Mouse (Mus musculus) MEL (cell line): ENCODE data around the gene Hist1h2ae. TPM values are rescaled to one million over a fixed set of nuclear protein-coding genes. Genes with fewer than 3 reads are reported as not detected.
"Not testable (repeated sequence)": the region's sequence is repeated elsewhere in the genome, so short reads cannot be mapped to it uniquely, and the experiment has no call there.

Experiments used
- DNase-seq: peaks from one replicate; pipeline ENCODE4 v3.0.0; 2011; ENCODE audit warnings: low read depth, low spot score
- H3K27ac ChIP-seq: 2 replicates; pipeline ENCODE4 v1.5.1; 2012; ENCODE audit warnings: low read depth, mild to moderate bottlenecking, control low read depth, low read length, moderate library complexity; ENCODE audit not compliant: control insufficient read depth
- H3K27me3 ChIP-seq, 2 experiments: fragments of 150-350 bp in 1 of 2; sonication (generic) in 1 of 2; 2 replicates each; pipeline ENCODE4 v1.6.1; 2012; ENCODE audit warnings: low read length in 2 of 2, mild to moderate bottlenecking in 2 of 2, improper control_type of control experiment in 1 of 2, moderate library complexity in 1 of 2; ENCODE audit not compliant: insufficient read depth in 2 of 2, control insufficient read depth in 1 of 2
- H3K36me3 ChIP-seq, 2 experiments: 2 replicates each; pipeline ENCODE4 v1.6.1; 2012 to 2014; ENCODE audit warnings: low read length in 2 of 2, improper control_type of control experiment in 1 of 2, inconsistent platforms in 1 of 2, mild to moderate bottlenecking in 1 of 2; ENCODE audit not compliant: insufficient read depth in 2 of 2, control insufficient read depth in 1 of 2
- H3K4me1 ChIP-seq, 2 experiments: fragments of 150-350 bp in 1 of 2; sonication (generic) in 1 of 2; 2 replicates each; pipeline ENCODE4 v1.6.1; 2012; ENCODE audit warnings: low read length in 2 of 2, improper control_type of control experiment in 1 of 2, mild to moderate bottlenecking in 1 of 2; ENCODE audit not compliant: insufficient read depth in 2 of 2, control insufficient read depth in 1 of 2
- H3K4me3 ChIP-seq, 2 experiments: fragments of 150-350 bp in 1 of 2; sonication (generic) in 1 of 2; 2 replicates each; pipeline ENCODE4 v1.5.1; 2012; ENCODE audit warnings: low read depth in 2 of 2, low read length in 2 of 2, mild to moderate bottlenecking in 2 of 2, moderate library complexity in 2 of 2, control low read depth in 1 of 2, improper control_type of control experiment in 1 of 2; ENCODE audit not compliant: control insufficient read depth in 1 of 2, insufficient read depth in 1 of 2
- H3K79me2 ChIP-seq: 2 replicates; pipeline ENCODE4 v1.6.1; 2012; ENCODE audit warnings: mild to moderate bottlenecking, low read length, moderate library complexity; ENCODE audit not compliant: control insufficient read depth, poor library complexity, insufficient read depth
- H3K9ac ChIP-seq: 2 replicates; pipeline ENCODE4 v1.6.1; 2012; ENCODE audit warnings: low read depth, mild to moderate bottlenecking, control low read depth, low read length, moderate library complexity; ENCODE audit not compliant: control insufficient read depth, poor library complexity, severe bottlenecking
- H3K9me3 ChIP-seq: fragments of 150-350 bp; sonication (generic); replicated peaks from 2 replicates; pipeline ENCODE4 v1.6.1; 2012; ENCODE audit warnings: mild to moderate bottlenecking, low read length, improper control_type of control experiment, moderate library complexity; ENCODE audit not compliant: insufficient read depth
- CHD1 ChIP-seq: IDR thresholded peaks from 2 replicates; pipeline ENCODE4 v1.6.1; 2012; ENCODE audit warnings: low read depth, mild to moderate bottlenecking, inconsistent platforms, low read length, improper control_type of control experiment
- CHD2 ChIP-seq: IDR thresholded peaks from 2 replicates; pipeline ENCODE4 v1.6.1; 2011; ENCODE audit warnings: low read length, improper control_type of control experiment
- E2F4 ChIP-seq: IDR thresholded peaks from 2 replicates; pipeline ENCODE4 v1.6.1; 2011; ENCODE audit warnings: low read depth, low read length, improper control_type of control experiment, borderline replicate concordance
- HCFC1 ChIP-seq: IDR thresholded peaks from 2 replicates; pipeline ENCODE4 v1.6.1; 2012; ENCODE audit warnings: low read depth, mild to moderate bottlenecking, inconsistent platforms, low read length, improper control_type of control experiment, moderate library complexity
- MXI1 ChIP-seq: IDR thresholded peaks from 2 replicates; pipeline ENCODE4 v1.6.1; 2011; ENCODE audit warnings: mild to moderate bottlenecking, low read depth, low read length, improper control_type of control experiment
- MYB ChIP-seq: IDR thresholded peaks from 2 replicates; pipeline ENCODE4 v1.6.1; 2011; ENCODE audit warnings: mild to moderate bottlenecking, low read depth, low read length, improper control_type of control experiment
- MYC ChIP-seq: IDR thresholded peaks from 2 replicates; pipeline ENCODE4 v1.6.1; 2011; ENCODE audit warnings: low read depth, mild to moderate bottlenecking, low read length, improper control_type of control experiment, moderate library complexity
- NELFE ChIP-seq: IDR thresholded peaks from 2 replicates; pipeline ENCODE4 v1.6.1; 2011; ENCODE audit warnings: low read depth, low read length, improper control_type of control experiment
- POLR2A ChIP-seq, 2 experiments: IDR thresholded peaks; 2 replicates each; pipeline ENCODE4 v1.6.1; 2011 to 2012; ENCODE audit warnings: low read length in 2 of 2, mild to moderate bottlenecking in 2 of 2, control low read depth in 1 of 2, improper control_type of control experiment in 1 of 2, low read depth in 1 of 2, moderate library complexity in 1 of 2; ENCODE audit not compliant: control insufficient read depth in 1 of 2, insufficient read depth in 1 of 2, poor library complexity in 1 of 2
- POLR2AphosphoS5 ChIP-seq: IDR thresholded peaks from 2 replicates; pipeline ENCODE4 v1.6.1; 2012; ENCODE audit warnings: low read depth, borderline replicate concordance, mild to moderate bottlenecking, inconsistent platforms, low read length, moderate library complexity, mixed read lengths
- RCOR1 ChIP-seq: IDR thresholded peaks from 2 replicates; pipeline ENCODE4 v1.6.1; 2012; ENCODE audit warnings: low read depth, mild to moderate bottlenecking, inconsistent platforms, low read length, improper control_type of control experiment
- TAL1 ChIP-seq: IDR thresholded peaks from 2 replicates; pipeline ENCODE4 v1.6.1; 2012; ENCODE audit warnings: mild to moderate bottlenecking, inconsistent platforms, low read length, moderate library complexity, mixed read lengths
- UBTF ChIP-seq: IDR thresholded peaks from 2 replicates; pipeline ENCODE4 v1.6.1; 2012; ENCODE audit warnings: low read depth, mild to moderate bottlenecking, inconsistent platforms, low read length, improper control_type of control experiment, moderate library complexity, borderline replicate concordance; ENCODE audit not compliant: insufficient read depth
- USF1 ChIP-seq: IDR thresholded peaks from 2 replicates; pipeline ENCODE4 v1.6.1; 2014; ENCODE audit warnings: low read depth, mild to moderate bottlenecking, inconsistent platforms, low read length, improper control_type of control experiment, moderate library complexity
- ZNF384 ChIP-seq: IDR thresholded peaks from 2 replicates; pipeline ENCODE4 v1.6.1; 2012; ENCODE audit warnings: low read depth, mild to moderate bottlenecking, inconsistent platforms, low read length, improper control_type of control experiment
- polyA plus RNA-seq, 2 experiments: library from polyadenylated mRNA; stranded (reverse) in 1 of 2; unstranded in 1 of 2; fragments of >175 nt in 1 of 2; fragments of >200 nt in 1 of 2; gene quantifications; 2 replicates each; pipeline versions ENCODE4 v1.2.1 to v1.2.4; 2012; ENCODE audit warnings: low replicate concordance in 2 of 2, low read depth in 1 of 2; ENCODE audit not compliant: insufficient read length in 2 of 2, insufficient read depth in 1 of 2, missing spikeins in 1 of 2
- total RNA-seq: library from RNA; depleted of rRNA; stranded (reverse); fragments of 300-350 nt; gene quantifications from 2 replicates; pipeline ENCODE4 v1.2.3, GENCODE M21; 2012

Hist1h2ae gene
- total and polyA plus RNA-seq, 3 experiments, result 3.3 to 560 TPM; not detected in 1

- DNase-seq, result peak; percentile 82
These were observed 579 bp downstream of the Hist1h2ae start for GRCm38 (mm10) chr13:23570261-23571021.

GRCm38 (mm10) chr13:23564482-23564881 is 6.5 kb downstream of the Hist1h2ae start:
- TF ChIP-seq POLR2AphosphoS5 (no peak), TAL1 (no peak), UBTF (no peak), RCOR1 (no peak), USF1 (no peak), CHD1 (no peak), MYB (no peak), NELFE (no peak), CHD2 (no peak), HCFC1 (no peak), ZNF384 (no peak), E2F4 (no peak), MXI1 (no peak), MYC (no peak)
- Histone ChIP-seq H3K27me3 (no peaks in the 10 kb centered on the region), H3K4me3 (no peak overlapping the region), H3K9ac (no peak overlapping the region), H3K9me3 (no peaks in the 10 kb centered on the region), H3K79me2 (no peaks in the 10 kb centered on the region; the same call in 1 of the 2 replicates), H3K27ac (peak overlapping the region; percentile 100; the same call in 1 of the 2 replicates), H3K36me3 (peaks cover 0 to 24% of the 10 kb centered on the region in 2 experiments; a peak in 2 of 4 replicates), H3K4me1 (peaks cover 4 to 8% of the 10 kb centered on the region in 2 experiments; a peak in 3 of 4 replicates)
- no peak for DNase-seq

More at GRCm38 (mm10) chr13:23570261-23571021, 579 bp downstream of the Hist1h2ae start:
- TF ChIP-seq POLR2A (IDR thresholded peaks at IDR 0.05; ENCODE audit: control insufficient read depth in 1 of 2, insufficient read depth in 1 of 2, low read depth in 1 of 2, low read length in 2 of 2, poor library complexity in 1 of 2), result peak; percentile 71 to 86
- Histone ChIP-seq H3K36me3 (peaks cover 0 to 21% of the 10 kb centered on the region in 2 experiments; a peak in 2 of 4 replicates), H3K27ac (peak overlapping the region; percentile 98), H3K4me3 (peak overlapping the region; percentile 2 to 42), H3K9ac (peak overlapping the region; percentile 82)
- H3K9me3 ChIP-seq, H3K4me1 ChIP-seq, H3K27me3 ChIP-seq, H3K79me2 ChIP-seq: not testable (repeated sequence)
